Mouse (Mus musculus) brain, embryonic 14.5 days (tissue): Measurements from ENCODE around the gene Csmd2.

ENCODE experiments used
- CTCF ChIP-seq: fragments of 200-500 bp; IDR thresholded peaks from 2 replicates; pipeline ENCODE4 v1.5.1; 2012; ENCODE audit warnings: inconsistent platforms, mild to moderate bottlenecking, moderate library complexity, borderline replicate concordance; ENCODE audit not compliant: insufficient read depth, insufficient read length; ENCODE audit errors: extremely low read depth
- POLR2A ChIP-seq: fragments of 200-500 bp; IDR thresholded peaks from 2 replicates; pipeline ENCODE4 v1.6.1; 2012; ENCODE audit warnings: mild to moderate bottlenecking, inconsistent platforms, borderline replicate concordance; ENCODE audit not compliant: poor library complexity, insufficient read depth, insufficient read length, severe bottlenecking; ENCODE audit errors: extremely low read depth

- TF ChIP-seq POLR2A = no peak
- TF ChIP-seq CTCF = no peak
Observed at GRCm38 (mm10) chr4:128067189-128067588, 79.5 kb downstream of the Csmd2 start.
